Mouse (Mus musculus) left cerebral cortex, adult 11 months (tissue): ENCODE data around the gene Krt8.
"Not testable (repeated sequence)": the region's sequence is repeated elsewhere in the genome, so short reads cannot be mapped to it uniquely, and the experiment has no call there.

Experiments used
- DNase-seq: peaks from one replicate; pipeline ENCODE4 v3.0.0; 2022; ENCODE audit warnings: low spot score

Krt8 gene

DNA sequence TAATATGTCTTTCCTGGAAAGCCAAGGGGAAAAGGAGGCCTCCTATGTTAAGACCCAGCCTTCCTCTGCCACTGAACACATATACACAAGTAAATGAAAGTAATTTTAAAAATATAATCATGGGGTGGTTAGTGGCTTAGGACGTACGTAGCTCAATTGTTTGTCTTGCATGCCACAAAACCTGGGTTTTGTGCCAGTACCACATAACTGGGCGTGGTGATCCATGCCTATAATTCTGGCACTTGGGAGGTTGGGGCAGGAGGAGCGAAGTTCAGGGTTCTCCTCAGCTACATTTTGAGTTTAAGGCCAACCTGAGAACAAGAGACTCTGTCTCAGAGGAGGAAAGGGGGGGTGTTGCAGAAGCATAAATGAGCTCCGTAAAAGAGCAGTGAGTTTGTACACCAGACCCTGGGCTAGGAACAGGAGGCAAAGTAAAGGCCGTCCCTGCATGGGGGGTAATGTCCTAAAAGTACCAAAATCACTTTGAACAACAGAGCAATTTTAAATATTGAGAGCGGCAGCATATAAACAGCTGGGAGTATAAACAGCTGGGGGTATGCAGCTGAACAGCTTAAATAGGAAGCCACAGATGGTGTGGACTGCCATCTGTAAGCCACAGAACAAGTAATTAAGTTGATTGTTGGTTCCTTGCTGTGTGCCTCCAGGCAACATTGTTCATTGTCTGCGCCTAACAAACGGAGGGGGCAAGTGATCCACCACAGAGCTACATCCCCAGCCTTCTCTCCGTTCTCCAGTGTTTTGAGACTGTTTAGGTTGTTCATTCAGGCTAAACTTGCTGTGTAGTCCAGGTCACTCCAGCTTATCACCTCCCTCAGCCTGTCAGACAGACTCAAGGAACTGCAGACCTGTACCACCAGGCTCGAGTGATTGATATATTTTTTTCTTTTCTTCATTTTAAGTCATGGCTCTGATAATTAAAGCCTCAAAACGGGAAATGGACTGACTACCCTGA is 3.1 kb upstream of the Krt8 start:
- DNase-seq = no peak

DNA sequence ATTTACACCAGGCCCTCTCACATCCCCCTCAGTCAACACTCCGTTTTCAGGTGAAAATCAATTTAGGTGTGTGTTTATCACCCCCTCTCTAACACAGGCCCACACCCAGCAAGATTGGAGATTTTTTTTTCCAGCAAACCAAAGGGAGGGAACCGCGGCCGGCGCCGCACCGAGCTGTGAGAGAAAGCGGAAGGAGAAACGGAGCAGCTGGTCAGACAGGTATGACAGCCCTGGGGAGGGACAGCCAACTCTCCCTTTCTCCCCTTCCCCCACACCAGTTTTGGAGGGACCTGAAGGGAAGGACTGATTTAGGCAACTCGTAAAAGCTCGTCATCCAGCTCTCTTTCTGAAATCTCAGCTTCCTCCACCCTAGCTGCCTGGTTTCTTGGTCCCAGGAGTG is 2.0 kb upstream of the Krt8 start:
- DNase-seq = no peak

DNA sequence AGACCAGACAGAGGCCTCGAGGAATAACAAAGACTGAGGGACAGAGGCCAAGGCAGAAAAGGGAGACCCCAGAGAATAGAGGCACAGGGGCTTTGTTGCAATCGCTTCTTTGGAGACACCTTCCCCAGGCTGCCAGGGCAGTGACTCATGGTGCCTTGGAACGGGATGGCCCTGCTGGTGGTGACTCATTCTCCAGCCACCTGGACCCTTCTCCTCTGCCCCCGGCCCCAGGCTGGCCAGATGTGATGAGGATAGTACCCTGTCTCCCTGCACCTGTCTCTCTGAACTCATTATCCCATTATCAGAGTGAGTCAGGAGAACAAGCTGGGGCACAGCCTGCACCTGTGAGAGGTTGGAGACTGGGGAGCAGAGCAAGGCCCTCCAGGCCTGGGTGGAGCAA is 1.0 kb upstream of the Krt8 start:
- DNase-seq = no peak

DNA sequence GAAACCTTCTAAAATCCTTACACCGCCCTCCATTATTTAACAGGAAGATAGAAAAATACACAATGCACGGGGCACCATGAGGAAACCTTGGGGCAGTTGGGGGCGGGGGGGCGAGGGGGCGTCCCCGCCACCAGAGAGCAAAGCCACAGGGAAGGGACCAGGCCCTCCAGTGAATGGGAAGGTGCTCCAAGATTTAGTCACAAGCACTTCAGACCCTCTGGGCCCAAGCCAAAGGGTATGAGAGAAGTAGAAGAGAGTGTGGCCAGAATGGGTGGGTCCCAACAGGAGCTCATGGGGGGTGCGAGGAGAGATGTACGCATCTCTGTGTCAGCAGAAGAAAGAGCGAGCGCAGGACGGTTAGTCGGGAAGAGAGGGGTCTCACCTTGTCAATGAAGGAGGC is 766 bp downstream of the Krt8 start:
- no peak for DNase-seq

DNA sequence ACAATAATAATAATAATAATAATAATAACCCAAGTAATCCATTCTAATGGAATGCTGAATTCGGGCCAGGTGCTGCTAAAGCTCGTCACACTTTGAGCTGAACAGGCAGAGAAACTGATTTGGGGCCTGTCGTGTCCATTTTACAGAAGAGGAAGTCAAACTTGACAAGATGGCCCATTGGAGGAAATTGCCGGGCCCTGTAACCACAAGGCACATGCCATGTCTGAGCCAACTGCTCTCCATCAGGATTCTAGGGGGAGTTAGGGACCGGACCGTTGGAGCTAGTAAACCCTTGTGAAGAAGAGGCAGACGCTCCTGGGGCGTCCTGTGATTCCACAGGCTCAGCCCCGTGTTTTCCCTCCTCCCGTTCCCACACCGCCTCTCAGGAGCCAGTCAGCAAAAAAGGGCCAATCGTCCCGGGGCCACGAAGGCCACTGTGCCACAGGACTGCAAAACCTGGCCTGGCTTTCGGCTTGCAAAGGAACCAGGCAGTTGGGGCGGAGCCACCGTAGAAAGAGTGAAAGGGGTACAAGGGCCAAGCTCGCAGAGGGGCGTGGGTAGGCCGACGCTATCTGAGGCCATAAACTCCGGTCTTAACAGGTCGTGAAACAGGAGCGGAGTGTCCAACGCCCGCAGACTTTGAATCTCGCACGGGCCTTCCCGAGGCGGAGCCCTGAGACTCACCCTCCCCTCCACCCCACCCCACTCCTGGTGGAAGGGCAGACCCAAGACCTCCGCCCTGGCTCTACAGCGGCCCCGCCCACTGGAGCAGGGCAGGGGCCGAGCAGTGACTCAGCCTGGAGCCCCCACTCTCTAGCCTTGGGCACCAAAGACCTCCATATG is 1.4 kb downstream of the Krt8 start:
- no peak for DNase-seq

DNA sequence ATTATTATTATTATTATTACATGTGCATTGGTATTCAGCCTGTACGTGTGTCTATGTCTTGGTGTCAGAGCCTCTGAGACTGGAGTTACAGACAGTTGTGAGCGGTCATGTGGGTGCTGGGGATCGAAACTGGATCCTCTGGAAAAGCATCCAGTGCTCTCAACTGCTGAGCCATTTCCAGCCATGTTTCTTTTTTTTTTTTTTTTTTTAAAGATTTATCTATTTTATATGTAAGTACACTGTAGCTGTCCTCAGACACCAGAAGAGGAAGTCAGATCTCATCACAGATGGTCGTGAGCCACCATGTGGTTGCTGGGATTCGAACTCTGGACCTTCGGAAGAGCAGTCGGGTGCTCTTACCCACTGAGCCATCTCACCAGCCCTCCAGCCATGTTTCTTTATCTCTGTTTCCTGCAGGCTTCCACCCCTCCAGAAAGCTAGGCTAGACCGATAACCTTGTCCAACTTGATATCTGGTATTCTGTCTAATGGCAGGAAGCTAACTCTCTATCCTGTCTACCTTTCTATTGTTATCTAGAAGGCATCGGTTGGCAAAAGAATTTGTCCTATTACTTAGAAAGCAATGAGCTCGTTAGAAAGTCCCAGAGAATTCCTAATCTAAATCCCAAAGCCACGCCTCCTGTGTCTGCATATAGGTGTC is 4.5 kb downstream of the Krt8 start:
- DNase-seq = no peak

DNA sequence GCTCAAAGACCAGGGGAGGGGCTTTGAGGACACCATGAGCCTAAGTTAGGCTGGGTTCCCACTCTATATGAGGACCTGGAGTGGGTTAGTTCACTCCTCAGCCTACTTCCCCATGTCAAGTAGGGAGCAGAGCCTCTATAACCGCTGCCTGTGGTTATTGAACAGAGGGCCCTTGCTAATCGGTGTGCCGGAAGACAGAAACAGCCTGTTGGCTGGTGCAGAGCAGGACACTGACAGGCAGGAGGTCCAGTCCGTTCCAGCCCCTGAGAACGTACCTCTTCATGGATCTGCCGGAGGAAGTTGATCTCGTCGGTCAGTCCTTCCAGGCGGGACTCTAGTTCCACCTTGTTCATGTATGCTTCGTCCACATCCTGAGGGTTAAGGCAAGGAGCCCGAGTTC is 5.1 kb downstream of the Krt8 start:
- DNase-seq = no peak

DNA sequence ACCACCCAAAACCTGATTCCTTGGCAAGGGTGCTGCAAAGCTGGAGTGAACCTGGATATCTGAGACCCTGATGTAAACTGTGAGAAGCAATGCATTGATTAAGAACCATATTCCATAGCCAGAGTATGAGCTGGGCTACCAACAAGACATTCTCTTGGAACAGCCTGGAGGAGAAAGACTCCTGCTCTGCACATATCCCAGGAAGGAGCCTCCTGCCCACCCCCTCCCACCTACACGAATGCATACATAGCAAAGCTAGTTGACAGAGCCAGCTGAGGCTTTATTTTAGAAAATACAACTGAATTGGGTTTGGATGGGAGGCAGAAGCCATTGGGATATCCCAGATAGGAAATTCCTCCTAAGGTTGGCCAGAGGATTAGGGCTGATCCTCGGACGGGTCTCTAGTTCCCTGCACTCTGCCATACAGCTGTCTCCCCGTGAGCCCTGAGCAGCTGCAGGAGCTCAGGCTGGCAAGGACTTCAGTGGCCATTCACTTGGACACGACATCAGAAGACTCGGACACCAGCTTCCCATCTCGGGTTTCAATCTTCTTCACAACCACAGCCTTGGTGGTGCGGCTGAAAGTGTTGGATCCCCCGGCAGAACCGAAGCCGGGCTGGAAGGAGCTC is 7.7 kb downstream of the Krt8 start:
- DNase-seq = not testable (repeated sequence)

DNA sequence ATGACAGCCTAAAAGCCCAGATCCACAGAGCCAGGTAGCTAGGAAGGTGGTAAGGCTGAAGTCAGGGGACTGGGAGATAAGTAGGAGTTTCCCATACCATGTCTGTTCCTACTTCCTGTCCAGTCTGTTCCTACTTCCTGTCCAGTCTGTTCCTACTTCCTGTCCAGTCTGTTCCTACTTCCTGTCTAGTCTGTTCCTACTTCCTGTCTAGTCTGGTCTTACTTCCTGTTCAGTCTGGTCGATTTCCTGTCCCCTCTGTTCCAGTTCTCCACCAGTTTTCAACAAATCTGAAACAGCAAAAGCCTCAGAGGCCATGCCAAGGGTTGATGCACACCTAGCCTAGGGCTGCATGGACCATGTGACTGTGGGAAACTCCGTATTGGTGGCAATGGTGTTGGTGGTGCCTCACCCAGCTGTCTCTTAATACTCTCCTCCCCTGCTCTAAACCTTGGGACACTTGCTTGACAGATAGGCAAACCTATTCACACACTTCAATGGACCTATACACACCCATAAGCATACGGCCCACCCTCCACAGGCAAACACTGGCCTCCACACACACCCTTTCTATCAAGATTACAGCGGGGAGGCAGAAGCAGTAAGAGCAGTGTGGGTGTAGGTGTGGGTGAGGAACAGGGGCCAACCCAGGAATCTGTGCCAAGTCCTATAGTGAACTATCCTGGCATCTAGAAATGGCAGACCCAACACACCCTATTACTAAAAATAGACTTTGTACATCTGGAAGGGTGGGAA is 8.6 kb downstream of the Krt8 start:
- DNase-seq = no peak

DNA sequence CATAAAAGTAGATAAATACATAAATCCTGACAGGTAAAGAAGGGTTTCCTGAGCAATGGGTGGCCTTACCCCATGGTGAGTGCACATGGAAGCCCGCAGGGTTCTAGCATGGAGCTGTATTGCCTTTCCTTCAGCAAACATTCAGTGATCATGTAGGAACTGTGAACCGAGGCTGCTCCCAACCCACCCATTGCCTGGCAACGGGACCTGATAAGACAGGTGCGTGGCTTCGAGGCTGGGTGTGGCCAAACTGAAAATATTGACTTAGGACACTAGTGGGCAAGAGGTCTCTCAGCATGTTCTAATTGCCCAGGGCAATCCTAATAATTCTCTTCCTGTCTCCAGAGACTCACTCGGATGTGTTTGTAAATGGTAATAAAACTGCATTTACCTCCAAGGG is 9.9 kb downstream of the Krt8 start:
- DNase-seq = no peak

DNA sequence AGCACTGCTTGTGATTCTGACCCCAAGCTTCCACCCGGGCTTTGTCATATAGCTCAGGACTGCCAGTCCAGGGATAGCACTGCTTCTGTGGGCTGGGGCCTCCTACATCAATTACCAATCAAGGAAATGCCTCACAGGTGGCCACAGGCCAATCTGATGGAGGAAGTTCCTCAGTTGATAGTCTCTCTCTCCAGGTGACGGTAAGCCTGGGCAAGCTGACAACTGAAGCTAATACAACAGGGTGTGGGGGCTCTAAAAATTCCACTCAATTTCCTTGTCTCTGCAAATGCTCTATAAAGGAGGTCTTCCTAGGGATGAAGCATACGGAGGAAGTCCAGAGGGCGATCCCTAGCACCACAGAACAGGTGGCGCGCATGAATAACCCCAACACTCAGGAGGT is 13.3 kb downstream of the Krt8 start:
- no peak for DNase-seq

DNA sequence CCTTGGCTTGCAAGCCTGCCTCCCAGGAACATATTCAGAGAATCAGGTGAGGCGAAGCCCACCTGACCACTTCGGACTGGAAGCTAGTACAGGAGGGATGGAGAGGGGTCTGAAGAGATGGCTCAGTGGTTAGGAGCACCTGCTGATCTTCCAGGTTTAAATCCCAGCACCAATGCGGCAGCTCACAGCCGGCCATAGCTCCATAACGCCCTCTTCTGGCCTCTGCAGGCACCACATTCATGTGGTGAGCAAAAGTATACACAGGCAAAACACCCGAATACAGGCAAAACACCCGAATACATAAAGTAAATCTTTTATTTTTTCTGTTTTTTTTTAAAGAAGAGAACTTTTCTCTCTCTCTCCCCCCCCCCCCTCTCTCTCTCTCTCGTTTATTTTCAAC is 15.6 kb downstream of the Krt8 start:
- no peak for DNase-seq

DNA sequence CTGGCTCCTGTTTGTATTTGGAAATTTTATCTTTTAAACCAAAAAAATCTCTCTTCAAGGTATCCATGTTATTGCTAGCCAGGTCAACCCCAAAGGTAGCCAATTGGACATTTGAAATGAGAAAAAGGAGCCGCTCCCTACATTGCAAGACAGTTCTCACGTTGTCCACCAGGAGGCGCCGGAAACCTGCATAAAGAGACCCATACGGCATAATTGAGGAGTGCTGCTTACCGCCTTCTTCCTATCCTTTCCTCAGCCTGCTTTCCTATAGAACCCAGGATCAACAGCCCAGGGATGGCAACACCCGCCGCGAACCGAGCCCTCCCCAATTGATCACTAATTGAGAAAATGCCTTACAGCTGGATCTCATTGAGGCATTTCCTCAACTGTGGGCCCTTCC is 16.2 kb downstream of the Krt8 start:
- DNase-seq = peak; percentile 70

DNA sequence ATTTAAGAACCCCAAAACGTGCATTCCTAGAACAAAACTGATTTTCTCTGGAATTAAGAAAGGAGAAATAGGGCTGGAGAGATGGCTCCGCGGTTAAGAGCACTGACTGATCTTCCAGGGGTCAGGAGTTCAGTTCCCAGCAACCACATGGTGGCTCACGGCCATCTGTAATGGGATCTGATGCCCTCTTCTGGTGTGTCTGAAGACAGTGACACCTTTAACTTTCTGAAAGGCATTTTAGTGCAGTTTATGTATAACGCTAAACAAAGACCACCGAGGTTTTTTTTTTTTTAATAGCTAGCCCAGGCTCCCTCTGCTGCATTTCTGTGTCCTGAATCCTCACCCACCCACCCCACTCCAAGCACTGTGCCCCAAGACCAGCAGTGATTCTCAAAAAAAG is 19.5 kb downstream of the Krt8 start:
- DNase-seq = no peak

DNA sequence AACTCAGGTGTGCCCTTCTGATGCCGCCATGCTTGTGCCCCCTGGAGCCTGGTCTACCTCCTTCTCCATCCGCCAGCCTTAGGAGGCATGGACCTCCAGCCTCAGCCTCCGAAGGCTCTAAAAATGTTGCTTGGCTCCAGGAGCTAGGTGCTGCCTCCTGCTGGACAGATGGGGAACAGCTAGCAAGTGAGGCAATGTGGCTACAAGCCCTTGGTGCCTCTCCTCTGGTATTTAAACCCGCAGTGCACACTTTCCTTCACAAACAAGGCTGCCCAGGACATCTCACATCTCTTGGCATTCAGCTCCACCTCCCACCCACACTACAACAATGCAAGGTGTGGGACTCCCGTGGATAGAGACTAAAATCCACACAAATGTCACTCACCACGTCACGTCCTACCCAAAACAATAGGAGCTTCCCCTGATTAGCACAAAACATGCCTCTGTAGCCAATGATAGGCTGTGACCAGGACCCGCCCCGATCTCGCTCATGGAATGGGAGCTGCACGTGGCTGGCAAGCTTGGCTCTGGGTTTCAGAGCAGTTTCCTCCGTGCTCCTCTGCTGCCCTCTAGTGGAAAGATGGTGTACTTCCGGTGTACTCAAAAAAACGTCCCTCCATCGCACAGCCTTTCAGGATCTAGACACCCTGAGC is 20.2 kb downstream of the Krt8 start:
- peak; percentile 88 for DNase-seq

DNA sequence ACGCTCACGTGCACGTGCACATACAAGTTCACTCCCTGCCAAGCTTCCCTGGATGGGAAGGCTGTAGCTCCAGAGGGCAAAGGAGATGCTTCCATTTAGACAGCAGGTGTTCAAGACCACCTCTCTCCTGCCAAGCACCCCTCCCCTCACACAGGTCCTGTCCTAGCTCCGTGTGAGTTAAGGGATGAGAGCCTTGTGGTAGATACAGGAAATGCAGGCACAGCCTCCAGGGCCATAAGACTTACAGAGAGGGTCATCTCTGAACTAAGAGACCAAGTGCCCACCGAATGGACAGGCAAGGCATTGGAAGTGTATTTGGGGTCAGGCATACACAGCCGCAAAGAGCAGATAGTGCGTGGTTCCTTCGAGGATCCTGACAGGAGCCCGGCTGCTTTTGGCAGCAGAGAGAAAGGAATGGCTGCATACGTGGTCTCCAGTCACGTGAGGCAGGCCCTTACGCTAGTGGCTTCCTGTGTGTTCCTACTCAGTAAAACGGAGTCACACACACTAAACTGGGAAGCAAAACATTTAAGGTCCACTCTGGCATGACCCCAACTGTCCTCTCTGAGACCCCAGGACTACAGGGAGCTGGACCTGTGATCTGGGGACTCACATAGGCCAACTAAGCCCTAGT is 20.9 kb downstream of the Krt8 start:
- no peak for DNase-seq

DNA sequence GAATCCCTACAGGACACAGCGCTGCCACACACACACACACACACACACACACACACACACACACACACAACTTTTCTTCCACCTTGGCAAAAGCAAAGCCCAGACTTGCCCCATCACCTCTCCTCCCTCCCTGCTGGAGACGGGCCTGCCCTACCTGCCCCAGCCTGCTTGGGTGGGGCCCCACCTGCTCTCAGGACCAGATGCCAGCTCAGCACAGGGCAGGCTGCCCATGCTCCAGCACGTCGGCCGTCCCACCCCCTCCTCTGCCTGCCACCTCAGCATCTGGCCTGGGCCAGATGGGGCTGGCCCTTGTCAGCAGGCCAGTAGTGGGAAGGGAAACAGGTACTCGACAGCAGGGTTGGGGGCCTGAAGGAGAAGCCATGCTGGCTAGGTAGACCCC is 23.4 kb downstream of the Krt8 start:
- no peak for DNase-seq

DNA sequence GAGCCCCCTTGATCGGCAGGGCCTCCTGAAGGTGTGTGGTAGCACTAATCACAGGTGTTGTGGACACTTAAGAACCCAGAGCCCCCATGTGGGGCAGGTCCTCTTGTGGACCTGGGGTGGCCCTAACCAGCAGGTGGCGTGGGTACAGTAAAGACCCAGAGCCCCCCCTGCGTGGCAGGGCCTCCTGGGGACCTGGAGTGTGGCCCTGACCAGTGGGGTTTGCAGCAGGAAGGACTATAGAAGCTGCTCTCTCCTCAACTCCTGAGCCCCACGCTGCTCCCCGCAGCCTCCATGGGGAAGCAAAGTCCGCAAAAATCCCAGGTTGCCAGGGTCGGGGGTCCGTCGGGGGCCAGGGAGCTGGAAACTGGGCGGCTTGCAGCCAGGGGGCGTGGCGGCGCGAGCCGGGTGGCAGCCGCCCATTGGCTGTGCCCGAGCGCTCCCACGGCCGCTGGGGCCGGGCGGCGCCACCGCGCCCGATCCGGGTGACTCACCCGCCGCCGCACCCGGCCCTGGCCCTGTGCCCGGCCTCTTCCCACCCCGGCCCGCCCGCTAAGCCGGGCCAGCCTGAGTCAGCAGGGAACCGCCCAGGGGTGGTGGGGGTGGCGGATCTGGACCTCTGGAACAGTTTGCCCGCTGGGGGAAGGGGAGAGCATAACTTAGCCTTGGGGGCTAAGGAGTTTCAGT is 27.1 kb downstream of the Krt8 start:
- DNase-seq = peak; percentile 67

DNA sequence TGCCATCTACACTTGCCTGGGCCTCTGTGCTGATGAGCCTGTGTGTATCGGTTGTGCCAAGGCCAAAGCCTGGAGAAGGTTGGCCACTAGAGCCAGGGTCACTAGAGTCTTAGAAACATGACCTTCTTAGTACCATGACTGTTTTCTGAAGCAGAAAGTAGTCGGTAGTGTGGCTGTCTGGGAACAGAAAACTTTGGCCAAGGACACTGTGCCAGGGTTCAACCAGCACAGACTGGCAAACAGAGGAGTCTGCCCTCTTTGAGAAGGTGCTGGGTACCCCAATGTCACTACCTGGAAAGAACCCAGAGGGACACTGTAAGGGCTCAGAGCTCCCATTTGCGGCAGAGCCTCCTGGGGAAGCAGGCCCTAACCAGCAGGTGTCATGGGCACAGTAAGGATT is 27.6 kb downstream of the Krt8 start:
- no peak for DNase-seq

DNA sequence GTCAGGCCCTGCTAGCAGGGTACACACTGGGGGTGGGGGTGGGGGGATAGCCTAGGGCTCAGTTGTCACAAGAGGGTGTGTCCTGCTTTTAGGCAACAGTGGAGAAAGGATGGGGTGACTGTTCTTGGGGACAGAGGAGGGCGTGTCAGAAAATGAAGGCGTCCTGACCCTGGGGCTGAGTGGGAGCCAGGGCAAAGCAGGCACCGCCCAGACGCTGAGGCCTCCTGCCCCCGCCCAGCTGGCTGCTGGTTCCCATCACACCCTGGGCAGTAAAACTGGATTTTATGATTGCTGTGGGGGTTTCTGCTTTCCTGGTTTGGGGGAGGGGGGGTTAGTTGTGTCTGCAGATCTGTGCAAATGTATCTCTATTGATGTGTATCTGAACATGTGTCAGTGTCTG is 28.3 kb downstream of the Krt8 start:
- no peak for DNase-seq
